Mouse (Mus musculus) right cerebral cortex, adult 2 months (tissue): ENCODE measurements at regions not wholly inside any gene's neighbourhood (a gene's known extent, or its start where the extent isn't known, plus 50 kb on each side); places are given as distances from the start of the nearest gene placed in this dataset.

Experiments
- DNase-seq, 2 experiments: peaks; one replicate each; pipeline ENCODE4 v3.0.0; 2021 to 2022; ENCODE audit warnings: low spot score in 2 of 2

GRCm38 (mm10) chr3:102316151-102316550 lies 111.7 kb upstream of the Vangl1 start:
- no peak for DNase-seq

- no peak for DNase-seq
Measured at GRCm38 (mm10) chr3:102311482-102312225, 107.2 kb upstream of the Vangl1 start.

GRCm38 (mm10) chr3:102310243-102310642 lies 105.8 kb upstream of the Vangl1 start:
- DNase-seq, result no peak

- peak; percentile 72 to 73 for DNase-seq
Measured at GRCm38 (mm10) chr3:102309756-102310155, 105.3 kb upstream of the Vangl1 start.

GRCm38 (mm10) chr3:102307656-102308055 lies 103.2 kb upstream of the Vangl1 start:
- no peak for DNase-seq

GRCm38 (mm10) chr3:102292385-102292784 lies 87.9 kb upstream of the Vangl1 start:
- no peak for DNase-seq

GRCm38 (mm10) chr3:102281983-102282382 lies 77.5 kb upstream of the Vangl1 start:
- no peak for DNase-seq

GRCm38 (mm10) chr3:102276758-102277157 lies 72.3 kb upstream of the Vangl1 start:
- DNase-seq, result no peak

- no peak for DNase-seq
Measured at GRCm38 (mm10) chr3:102276283-102276682, 71.8 kb upstream of the Vangl1 start.

GRCm38 (mm10) chr3:102275256-102276022 lies 70.9 kb upstream of the Vangl1 start:
- no peak for DNase-seq

- no peak for DNase-seq
Measured at GRCm38 (mm10) chr3:102270779-102271178, 66.3 kb upstream of the Vangl1 start.

GRCm38 (mm10) chr3:102270257-102270656 lies 65.8 kb upstream of the Vangl1 start:
- no peak for DNase-seq

GRCm38 (mm10) chr3:102266136-102266535 lies 61.6 kb upstream of the Vangl1 start:
- DNase-seq, result no peak

GRCm38 (mm10) chr3:102265146-102265545 lies 60.7 kb upstream of the Vangl1 start:
- DNase-seq, result no peak

GRCm38 (mm10) chr3:102263326-102263725 lies 58.8 kb upstream of the Vangl1 start:
- no peak for DNase-seq

- peak in 1 of 2 experiments; percentile 8 for DNase-seq
Measured at GRCm38 (mm10) chr3:102262665-102263064, 58.2 kb upstream of the Vangl1 start.

GRCm38 (mm10) chr3:102261517-102261916 lies 57.0 kb upstream of the Vangl1 start:
- no peak for DNase-seq
